In genomic region chr2:157174416-157174815, GRCm38 (mm10) we compare ENCODE assay signal across 21 mouse cellular contexts. TPM values are rescaled to one million over a fixed set of nuclear protein-coding genes. Genes with fewer than 3 reads are reported as not detected.
DNase-seq lines count a peak whose midpoint lies in the region; ATAC-seq lines count a peak whose summit lies in the region.
"Had no signal": no experiment of that assay in that cellular context is flagged by ENCODE, and none has a peak within 500 bp of the region (broad histone marks: within the 10 kb centered on the region; RNA-seq: fewer than 3 reads in every experiment).

No protein-coding gene starts in this region.

- H3K4me2 ChIP-seq in midbrain, embryonic 16.5 days (ENCODE audit: low read length): no peak overlapping the region
- H3K4me2 ChIP-seq: heart, embryonic 13.5 days; hindbrain, embryonic 14.5 days; liver, embryonic 13.5 days; midbrain, embryonic 11.5 days; neural tube, embryonic 13.5 days had no signal

- H3K4me1 ChIP-seq in midbrain, embryonic 16.5 days (ENCODE audit: control insufficient read depth, insufficient read depth, low read length): peaks cover 8% of the 10 kb centered on the region; the same call in 1 of the 2 replicates

- DNase-seq in CD4-positive, CD25-positive, alpha-beta regulatory T cell, adult 2 months (ENCODE audit: low read depth, low spot score): peak; percentile 14
- peak; percentile 12 to 15 for DNase-seq in kidney, postnatal 4 days
- no peak for DNase-seq in kidney, adult 8-10 months
- peak; percentile 31 for DNase-seq in 3134 (ENCODE audit: extremely low read depth, insufficient read length, low spot score)
- DNase-seq in adipocyte (ENCODE audit: low spot score): peak; percentile 52
- no peak for DNase-seq in thymus, postnatal 0 days (ENCODE audit: low spot score)
- DNase-seq: adrenal gland, postnatal 14 days; B cell, adult 2 months; cerebellum, adult 9-11 months; layer of hippocampus, adult 9-11 months; liver, embryonic 13.5 days; right cerebral cortex, adult 18-20 months; thymus, postnatal 25 days had no signal

- H3K4me3 ChIP-seq in midbrain, embryonic 16.5 days (ENCODE audit: low read depth, low read length): no peak overlapping the region
- H3K4me3 ChIP-seq: forebrain, embryonic 10.5 days; heart, embryonic 13.5 days; liver, embryonic 13.5 days; neural tube, embryonic 13.5 days had no signal

- H3K27me3 ChIP-seq in midbrain, embryonic 16.5 days (ENCODE audit: control insufficient read depth, insufficient read depth, low read depth, low read length): no peaks in the 10 kb centered on the region
- H3K27me3 ChIP-seq: heart, embryonic 13.5 days; liver, embryonic 13.5 days; neural tube, embryonic 13.5 days had no signal

- no peaks in the 10 kb centered on the region for H3K9me3 ChIP-seq in midbrain, embryonic 16.5 days (replicated peaks; ENCODE audit: control insufficient read depth, low read length, poor library complexity, severe bottlenecking)
- H3K9me3 ChIP-seq: forebrain, embryonic 10.5 days; heart, embryonic 13.5 days; liver, embryonic 13.5 days; neural tube, embryonic 13.5 days had no signal

- no peak for ATAC-seq in CD4-positive, CD25-positive, alpha-beta regulatory T cell, adult 4 months
- no peak for ATAC-seq in midbrain, embryonic 16.5 days
- ATAC-seq: activated CD4-positive, CD25-positive, alpha-beta regulatory T cell, adult 4 months had no signal

- 0 out of 2 replicates have a peak, but pooled peaks cover 1% of the 10 kb centered on the region for H3K36me3 ChIP-seq in midbrain, embryonic 16.5 days (ENCODE audit: control insufficient read depth, insufficient read depth, low read length)

- WGBS in midbrain, embryonic 16.5 days: 83% methylated on average over 5 of the region's 5 CpGs

- H3K9ac ChIP-seq in midbrain, embryonic 16.5 days (ENCODE audit: low read depth, low read length): no peak overlapping the region
- H3K9ac ChIP-seq: heart, embryonic 13.5 days; hindbrain, embryonic 14.5 days; liver, embryonic 13.5 days; neural tube, embryonic 13.5 days had no signal

- no peak overlapping the region for H3K27ac ChIP-seq in midbrain, embryonic 16.5 days (ENCODE audit: low read length)
- H3K27ac ChIP-seq: forebrain, embryonic 10.5 days; heart, embryonic 13.5 days; hindbrain, embryonic 14.5 days; liver, embryonic 13.5 days; neural tube, embryonic 13.5 days had no signal

RNA-seq across cellular contexts. Expression of gene Rbl1, which starts 29.9 kb away (rescaled TPM):
- 10 to 100 TPM; 19.3 to 23.4 TPM for polyA plus RNA-seq in CD4-positive, CD25-positive, alpha-beta regulatory T cell, adult 4 months (2017; shearing (Covaris generic))
- polyA plus RNA-seq in midbrain, embryonic 16.5 days (2015; fragmentation: Nextera tagmentation; extraction: Ambion mirVana): 4.2 and 5.3 TPM in 2 replicates
- 36.5 and 40.7 TPM in 2 replicates for polyA plus RNA-seq in thymus, postnatal 0 days (2015; fragmentation: Nextera tagmentation; extraction: Ambion mirVana)

RNA-seq across cellular contexts. Expression of gene Samhd1, which starts 39.4 kb away (rescaled TPM):
- polyA plus RNA-seq in CD4-positive, CD25-positive, alpha-beta regulatory T cell, adult 4 months (2017; shearing (Covaris generic)): 100 to 1,000 TPM; 611 to 673 TPM
- 9.1 and 9.6 TPM in 2 replicates for polyA plus RNA-seq in midbrain, embryonic 16.5 days (2015; fragmentation: Nextera tagmentation; extraction: Ambion mirVana)
- 23.5 and 25.5 TPM in 2 replicates for polyA plus RNA-seq in thymus, postnatal 0 days (2015; fragmentation: Nextera tagmentation; extraction: Ambion mirVana)

Comparison
In these comparisons a context has a peak if more than half of its experiments do, and no peak if none do; other contexts are left out.
1. DNase-seq: peak in CD4-positive, CD25-positive, alpha-beta regulatory T cell, adult 2 months (single experiment), kidney, postnatal 4 days (2 of 2), 3134 (single experiment) and adipocyte (single experiment); none in kidney, adult 8-10 months (0 of 2) and thymus, postnatal 0 days (single experiment).
2. RNA of gene Samhd1, which starts 39.4 kb away (polyA plus RNA-seq): 611 to 673 TPM in CD4-positive, CD25-positive, alpha-beta regulatory T cell, adult 4 months; 23.5 to 25.5 TPM in thymus, postnatal 0 days and 9.1 to 9.6 TPM in midbrain, embryonic 16.5 days; every median in the first group is over 10 times any median in the second.